Mouse (Mus musculus) CH12.LX (cell line): Measurements from ENCODE around the gene Nectin2. TPM values are rescaled to one million over a fixed set of nuclear protein-coding genes. Genes with fewer than 3 reads are reported as not detected.
A peak's percentile ranks its signal among the peaks of the same experiment; 100 is the strongest.

Experiments used
- DNase-seq: peaks from one replicate; pipeline ENCODE4 v3.0.0-alpha.2; 2013; ENCODE audit errors: extremely low read depth
- H3K27ac ChIP-seq: 2 replicates; pipeline ENCODE4 v1.5.1; 2012; ENCODE audit warnings: low read depth, mild to moderate bottlenecking, control low read depth, moderate library complexity; ENCODE audit not compliant: insufficient read depth
- H3K27me3 ChIP-seq: replicated peaks from 2 replicates; pipeline ENCODE3; 2012; ENCODE audit warnings: inconsistent platforms
- H3K36me3 ChIP-seq, 2 experiments: replicated peaks in 1 of 2; 2 replicates each; pipeline versions ENCODE3 to v1.6.1; 2012; ENCODE audit warnings: inconsistent platforms in 1 of 2, low read length in 1 of 2, mild to moderate bottlenecking in 1 of 2, mixed read lengths in 1 of 2, moderate library complexity in 1 of 2; ENCODE audit not compliant: control insufficient read depth in 1 of 2, insufficient read depth in 1 of 2
- H3K4me1 ChIP-seq, 2 experiments: 2 replicates each; pipeline ENCODE4 v1.6.1; 2012; ENCODE audit warnings: inconsistent platforms in 1 of 2, moderate library complexity in 1 of 2; ENCODE audit not compliant: insufficient read depth in 2 of 2, control insufficient read depth in 1 of 2
- H3K4me2 ChIP-seq: 2 replicates; pipeline ENCODE4 v1.6.1; 2012; ENCODE audit warnings: low read depth, mild to moderate bottlenecking, control low read depth; ENCODE audit not compliant: poor library complexity, insufficient read depth, severe bottlenecking
- H3K4me3 ChIP-seq, 3 experiments: fragments of 150-350 bp in 1 of 3; sonication (generic) in 1 of 3; replicated peaks in 1 of 3; 2 replicates each; pipeline versions ENCODE3 to v1.5.1; 2011 to 2012; ENCODE audit warnings: low read depth in 2 of 3, low read length in 2 of 3, mild to moderate bottlenecking in 2 of 3, moderate library complexity in 2 of 3, control low read depth in 1 of 3, improper control_type of control experiment in 1 of 3, inconsistent platforms in 1 of 3, mixed read lengths in 1 of 3; ENCODE audit not compliant: poor library complexity in 1 of 3
- H3K79me2 ChIP-seq: replicated peaks from 2 replicates; pipeline ENCODE4 v1.6.1; 2012; ENCODE audit warnings: mild to moderate bottlenecking, moderate library complexity; ENCODE audit not compliant: control insufficient read depth, poor library complexity, insufficient read depth, severe bottlenecking; ENCODE audit errors: extremely low read depth
- H3K9ac ChIP-seq: 2 replicates; pipeline ENCODE4 v1.6.1; 2012; ENCODE audit warnings: low read depth, mild to moderate bottlenecking, control low read depth, moderate library complexity; ENCODE audit not compliant: insufficient read depth
- H3K9me3 ChIP-seq: replicated peaks from 2 replicates; pipeline ENCODE3; 2012; ENCODE audit warnings: low read length, inconsistent platforms, mixed read lengths
- CHD1 ChIP-seq: IDR thresholded peaks from 2 replicates; pipeline ENCODE4 v1.6.1; 2012; ENCODE audit warnings: low read depth, low read length, improper control_type of control experiment, inconsistent platforms
- CHD2 ChIP-seq: IDR thresholded peaks from 2 replicates; pipeline ENCODE4 v1.6.1; 2011; ENCODE audit warnings: low read length, improper control_type of control experiment
- CTCF ChIP-seq, 2 experiments: IDR thresholded peaks in 1 of 2; conservative IDR thresholded peaks in 1 of 2; 2 replicates each; pipeline ENCODE4 v1.5.1; 2011 to 2012; ENCODE audit warnings: low read depth in 2 of 2, low read length in 2 of 2, improper control_type of control experiment in 1 of 2, inconsistent platforms in 1 of 2, mild to moderate bottlenecking in 1 of 2, moderate library complexity in 1 of 2
- ELF1 ChIP-seq: IDR thresholded peaks from 2 replicates; pipeline ENCODE4 v1.6.1; 2014; ENCODE audit warnings: low read depth, mild to moderate bottlenecking, inconsistent platforms, low read length, improper control_type of control experiment
- ETS1 ChIP-seq: conservative IDR thresholded peaks from 2 replicates; pipeline ENCODE4 v1.6.1; 2012; ENCODE audit warnings: low read depth, mild to moderate bottlenecking, inconsistent platforms, low read length, improper control_type of control experiment, moderate library complexity
- GABPA ChIP-seq: IDR thresholded peaks from 2 replicates; pipeline ENCODE4 v1.6.1; 2012; ENCODE audit warnings: low read depth, low read length, improper control_type of control experiment, inconsistent platforms; ENCODE audit not compliant: insufficient replicate concordance
- JUN ChIP-seq: IDR thresholded peaks from 2 replicates; pipeline ENCODE4 v1.6.1; 2011; ENCODE audit warnings: low read depth, mild to moderate bottlenecking, low read length, improper control_type of control experiment, moderate library complexity; ENCODE audit not compliant: insufficient read depth
- MAFK ChIP-seq: IDR thresholded peaks from 2 replicates; pipeline ENCODE4 v1.6.1; 2011; ENCODE audit warnings: low read length, improper control_type of control experiment; ENCODE audit not compliant: insufficient replicate concordance
- MAX ChIP-seq: IDR thresholded peaks from 2 replicates; pipeline ENCODE4 v1.6.1; 2011; ENCODE audit warnings: low read length, improper control_type of control experiment
- MAZ ChIP-seq: IDR thresholded peaks from 2 replicates; pipeline ENCODE4 v1.6.1; 2012; ENCODE audit warnings: low read depth, mild to moderate bottlenecking, inconsistent platforms, low read length, improper control_type of control experiment, moderate library complexity
- MXI1 ChIP-seq: IDR thresholded peaks from 2 replicates; pipeline ENCODE4 v1.6.1; 2011; ENCODE audit warnings: mild to moderate bottlenecking, low read depth, low read length, improper control_type of control experiment
- MYC ChIP-seq: IDR thresholded peaks from 2 replicates; pipeline ENCODE4 v1.6.1; 2011; ENCODE audit warnings: low read depth, mild to moderate bottlenecking, improper control_type of control experiment, low read length
- NELFE ChIP-seq: IDR thresholded peaks from 2 replicates; pipeline ENCODE4 v1.6.1; 2011; ENCODE audit warnings: low read depth, low read length, improper control_type of control experiment
- RAD21 ChIP-seq: IDR thresholded peaks from 2 replicates; pipeline ENCODE4 v1.6.1; 2011; ENCODE audit warnings: low read depth, mild to moderate bottlenecking, low read length, improper control_type of control experiment, moderate library complexity
- ZC3H11A ChIP-seq: IDR thresholded peaks from 2 replicates; pipeline ENCODE4 v1.6.1; 2012; ENCODE audit warnings: low read depth, mild to moderate bottlenecking, inconsistent platforms, low read length, improper control_type of control experiment
- ZKSCAN1 ChIP-seq: IDR thresholded peaks from 2 replicates; pipeline ENCODE4 v1.6.1; 2012; ENCODE audit warnings: low read depth, inconsistent platforms, low read length, improper control_type of control experiment, borderline replicate concordance
- dilution Hi-C: fragments of 300-500 bp; cut with MboI; formaldehyde crosslinking; loops from 2 replicates; pipeline ENCODE4 v1.14.3; 2020; ENCODE audit warnings: low sequenced_read_pairs; ENCODE audit not compliant: extremely low pct_unique_long_range_greater_than_20kb, extremely low pct_ligation_motif_present
- in situ Hi-C: fragments of 300-500 bp; cut with MboI; formaldehyde crosslinking; loops from 3 replicates; pipeline ENCODE4 v1.14.3; 2019; ENCODE audit warnings: low sequenced_read_pairs, low pct_ligation_motif_present, low pct_unique_long_range_greater_than_20kb, mixed read lengths
- polyA plus RNA-seq: library from polyadenylated mRNA; unstranded; fragments of >175 nt; gene quantifications from 2 replicates; pipeline ENCODE4 v1.2.1, GENCODE M21; 2012; ENCODE audit warnings: low read depth; ENCODE audit not compliant: insufficient read length
- total RNA-seq, 2 experiments: library from RNA; depleted of rRNA; stranded (reverse); fragments of 300-350 nt in 1 of 2; fragments of >200 nt in 1 of 2; gene quantifications; 2 replicates each; pipeline ENCODE4 v1.2.3; 2012 to 2014

Gene Nectin2
- total and polyA plus RNA-seq, 3 experiments = 3.0 to 14.1 (median 6.3) TPM

DNA sequence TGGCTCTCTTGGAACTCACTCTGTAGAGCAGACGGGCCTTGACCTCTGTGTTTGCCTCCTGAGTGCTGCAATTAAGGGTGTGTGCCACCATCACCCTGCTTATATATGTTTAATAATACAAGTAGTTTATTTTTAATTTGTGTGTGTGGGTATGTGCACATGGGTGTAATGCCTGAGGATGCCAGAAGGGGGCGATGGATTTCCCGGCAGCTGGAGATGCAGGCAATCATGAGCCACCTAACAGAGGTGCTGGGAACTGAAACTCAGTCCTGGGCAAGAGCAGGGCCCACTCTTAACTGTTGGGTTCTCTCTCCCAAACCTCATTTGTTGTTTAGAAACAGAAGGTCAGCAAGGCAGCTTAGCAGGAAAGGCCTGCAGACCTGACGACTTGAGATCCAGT is 29.6 kb upstream of the Nectin2 start:
- H3K27me3 ChIP-seq = no peaks in the 10 kb centered on the region
- no peak overlapping the region for H3K4me2 ChIP-seq
- DNase-seq = no peak
- H3K9ac ChIP-seq = no peak overlapping the region
- peaks cover 2 to 23% of the 10 kb centered on the region in 2 experiments for H3K36me3 ChIP-seq
- no peak overlapping the region for H3K27ac ChIP-seq
- H3K4me1 ChIP-seq = peaks cover 0 to 3% of the 10 kb centered on the region in 2 experiments; a peak in 1 of 4 replicates
- TF ChIP-seq JUN (no peak), MAFK (no peak), NELFE (no peak), CHD2 (no peak), ZC3H11A (no peak), MAZ (no peak), ETS1 (no peak), ELF1 (no peak), CTCF (conservative IDR thresholded peaks at IDR 0.05 in 1 of 2, IDR thresholded peaks at IDR 0.05 in 1 of 2; ENCODE audit: low read depth in 2 of 2, low read length in 2 of 2) (peak; percentile 23 to 35; a peak in 2 of 4 replicates)
- TF ChIP-seq, all 38 proteins: peak for 1
- Histone ChIP-seq H3K79me2 (no peaks in the 10 kb centered on the region), H3K9me3 (peaks cover 13% of the 10 kb centered on the region), H3K4me3 (no peak overlapping the region)
- dilution Hi-C loops (no loop called here), in situ Hi-C loops (no loop called here)

DNA sequence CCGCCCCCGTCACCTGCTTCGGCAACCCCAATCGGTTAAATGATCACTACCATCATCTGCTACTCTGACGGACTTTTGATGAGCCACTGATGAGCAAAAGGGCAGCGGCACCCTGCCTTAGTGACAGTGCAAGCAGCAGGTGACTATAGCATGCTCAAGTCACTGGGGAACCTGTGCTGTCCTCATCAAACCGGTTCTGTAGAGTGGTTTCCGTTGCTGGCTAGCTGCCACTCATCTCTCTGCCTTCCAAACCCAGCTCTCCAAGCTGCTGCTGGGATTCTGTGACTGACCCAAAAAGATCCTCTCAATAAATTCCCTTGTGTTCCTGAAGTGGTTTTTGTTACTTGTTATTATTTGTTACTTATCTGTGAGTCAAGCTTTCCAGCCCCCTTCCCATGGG is 28.4 kb upstream of the Nectin2 start:
- Histone ChIP-seq H3K9ac (no peak overlapping the region), H3K9me3 (peaks cover 13% of the 10 kb centered on the region), H3K36me3 (peaks cover 2 to 23% of the 10 kb centered on the region in 2 experiments), H3K27ac (no peak overlapping the region), H3K27me3 (peaks cover 1% of the 10 kb centered on the region), H3K4me3 (no peak overlapping the region)
- no peak for DNase-seq
- in situ Hi-C loops (no loop called here), dilution Hi-C loops (no loop called here)
- TF ChIP-seq CHD1 (no peak), MYC (no peak), GABPA (no peak), MXI1 (no peak), NELFE (no peak), RAD21 (no peak), MAX (no peak), CTCF (conservative IDR thresholded peaks at IDR 0.05 in 1 of 2, IDR thresholded peaks at IDR 0.05 in 1 of 2; ENCODE audit: low read depth in 2 of 2, low read length in 2 of 2) (no peak), ZKSCAN1 (no peak)
- TF ChIP-seq, all 38 proteins: peak for 0
- no peak overlapping the region for H3K4me2 ChIP-seq
- no peaks in the 10 kb centered on the region for H3K79me2 ChIP-seq
- H3K4me1 ChIP-seq = no peaks in the 10 kb centered on the region
